Mouse (Mus musculus) embryo, embryonic 11.5 days (tissue): ENCODE results near the gene Ears2.

Experiments used
- DNase-seq: peaks from one replicate; pipeline ENCODE4 v3.0.0-alpha.2; 2012; ENCODE audit warnings: low read depth, low spot score

Ears2 gene

GRCm38 (mm10) chr7:122066945-122067516, at the start of gene Ears2, which contains the start of gene Ubfd1:
Gene Ears2 (minus strand): TSS chr7:122067263.
Gene Ubfd1 (plus strand): TSS chr7:122067175.
- DNase-seq = peak; percentile 95

GRCm38 (mm10) chr7:122108206-122108605, 41.1 kb upstream of the Ears2 start:
- no peak for DNase-seq

GRCm38 (mm10) chr7:122101747-122102244, 34.7 kb upstream of the Ears2 start, which contains the start of gene Ndufab1:
Gene Ndufab1 (minus strand): TSS chr7:122101886.
- peak; percentile 86 for DNase-seq

GRCm38 (mm10) chr7:122101014-122101746, 34.1 kb upstream of the Ears2 start:
- peak; percentile 27 for DNase-seq

- peak; percentile 45 for DNase-seq
These were observed 32.2 kb upstream of the Ears2 start for GRCm38 (mm10) chr7:122099222-122099621.

- no peak for DNase-seq
These were observed 30.9 kb upstream of the Ears2 start for GRCm38 (mm10) chr7:122098009-122098408.

GRCm38 (mm10) chr7:122094564-122095330, 27.7 kb upstream of the Ears2 start:
- DNase-seq = no peak

GRCm38 (mm10) chr7:122087195-122087982, 20.3 kb upstream of the Ears2 start:
- DNase-seq = no peak

- no peak for DNase-seq
These were observed 14.0 kb upstream of the Ears2 start for GRCm38 (mm10) chr7:122081071-122081470.

- no peak for DNase-seq
These were observed 12.9 kb upstream of the Ears2 start for GRCm38 (mm10) chr7:122079798-122080554.

- no peak for DNase-seq
These were observed 7.3 kb upstream of the Ears2 start for GRCm38 (mm10) chr7:122074374-122074773.

- no peak for DNase-seq
These were observed 686 bp upstream of the Ears2 start for GRCm38 (mm10) chr7:122067517-122068381.

- DNase-seq = no peak
These were observed 740 bp downstream of the Ears2 start for GRCm38 (mm10) chr7:122066102-122066944.

GRCm38 (mm10) chr7:122065656-122066055, 1.4 kb downstream of the Ears2 start:
- no peak for DNase-seq

- DNase-seq = no peak
These were observed 10.4 kb downstream of the Ears2 start for GRCm38 (mm10) chr7:122056633-122057032.

GRCm38 (mm10) chr7:122050834-122051233, 16.2 kb downstream of the Ears2 start:
- DNase-seq = no peak

GRCm38 (mm10) chr7:122048191-122048590, 18.9 kb downstream of the Ears2 start:
- DNase-seq = no peak

GRCm38 (mm10) chr7:122046813-122047212, 20.2 kb downstream of the Ears2 start:
- no peak for DNase-seq

GRCm38 (mm10) chr7:122045711-122046110, 21.4 kb downstream of the Ears2 start:
- DNase-seq = no peak
